Mouse (Mus musculus) midbrain, postnatal 0 days (tissue): ENCODE data around the gene H2-Aa. TPM values are rescaled to one million over a fixed set of nuclear protein-coding genes. Genes with fewer than 3 reads are reported as not detected.
A peak's percentile ranks its signal among the peaks of the same experiment; 100 is the strongest.

ENCODE experiments used
- ATAC-seq: fragments of 200-750 bp; cut with Nextera tagmentation; 2 replicates; pipeline ENCODE4 v1.8.0; 2017; ENCODE audit warnings: moderate number of reproducible peaks, mild to moderate bottlenecking, moderate TSS enrichment, moderate library complexity; ENCODE audit not compliant: low FRiP score
- DNase-seq: peaks from one replicate; pipeline ENCODE4 v3.0.0-alpha.2; 2015; ENCODE audit warnings: low spot score
- H3K27ac ChIP-seq: fragments of 300-500 bp; sonication (generic); 2 replicates; pipeline ENCODE4 v1.5.1; 2014; ENCODE audit warnings: low read depth, mild to moderate bottlenecking, low read length, mixed read lengths
- H3K27me3 ChIP-seq: fragments of 300-500 bp; sonication (generic); 2 replicates; pipeline ENCODE4 v1.6.1; 2014; ENCODE audit warnings: low read length, control low read depth, mixed read lengths; ENCODE audit not compliant: insufficient read depth
- H3K36me3 ChIP-seq: fragments of 300-500 bp; sonication (generic); 2 replicates; pipeline ENCODE4 v1.6.1; 2014; ENCODE audit warnings: low read length, control low read depth, mixed read lengths; ENCODE audit not compliant: insufficient read depth
- H3K4me1 ChIP-seq: fragments of 300-500 bp; sonication (generic); 2 replicates; pipeline ENCODE4 v1.6.1; 2014; ENCODE audit warnings: mild to moderate bottlenecking, control low read depth, antibody characterized with exemption, low read length, mixed read lengths; ENCODE audit not compliant: insufficient read depth
- H3K4me2 ChIP-seq: fragments of 300-500 bp; sonication (generic); 2 replicates; pipeline ENCODE4 v1.6.1; 2014; ENCODE audit warnings: low read depth, mild to moderate bottlenecking, low read length, mixed read lengths; ENCODE audit not compliant: poor library complexity, severe bottlenecking
- H3K4me3 ChIP-seq: fragments of 300-500 bp; sonication (generic); 2 replicates; pipeline ENCODE4 v1.5.1; 2014; ENCODE audit warnings: low read depth, mild to moderate bottlenecking, low read length, moderate library complexity
- H3K9ac ChIP-seq: fragments of 300-500 bp; sonication (generic); replicated peaks from 2 replicates; pipeline ENCODE4 v1.6.1; 2014; ENCODE audit warnings: mild to moderate bottlenecking, low read length, moderate library complexity, mixed read lengths; ENCODE audit not compliant: poor library complexity, severe bottlenecking
- H3K9me3 ChIP-seq: fragments of 300-500 bp; sonication (generic); 2 replicates; pipeline ENCODE4 v1.6.1; 2016; ENCODE audit warnings: low read length, control low read depth
- CTCF ChIP-seq: IDR thresholded peaks from 2 replicates; pipeline ENCODE4 v1.5.1; 2016; ENCODE audit warnings: antibody characterized with exemption, mild to moderate bottlenecking
- WGBS: fragments of 180-500 bp; shearing (Covaris S2); extraction: QIAGEN DNeasy Blood & Tissue Kit; methylation state at CpG from one replicate; pipeline ENCODE4 v1.1.7; 2014; 5-methylcytosine and 5-hydroxymethylcytosine counted together
- polyA plus RNA-seq: library from polyadenylated mRNA; unstranded; fragments of >200 nt; fragmentation: Nextera tagmentation; extraction: Ambion mirVana; gene quantifications from 2 replicates; pipeline ENCODE4 v1.2.1, GENCODE M21; 2015
- total RNA-seq: library from RNA; depleted of rRNA; stranded (reverse); fragments of >200 nt; gene quantifications from 2 replicates; pipeline ENCODE4 v1.2.3, GENCODE M21; 2014

The H2-Aa gene
- total and polyA plus RNA-seq, 2 experiments from 2014 or later = 0.66 to 0.81 TPM

- Histone ChIP-seq H3K36me3 (no peaks in the 10 kb centered on the region), H3K4me3 (peak overlapping the region; percentile 48), H3K9me3 (no peaks in the 10 kb centered on the region), H3K4me2 (peak overlapping the region; percentile 63), H3K9ac (peak overlapping the region; percentile 70), H3K27me3 (no peaks in the 10 kb centered on the region), H3K4me1 (no peaks in the 10 kb centered on the region; the same call in 1 of the 2 replicates), H3K27ac (peak overlapping the region; percentile 68)
- TF ChIP-seq CTCF = no peak
- DNase-seq (peak; percentile 69), ATAC-seq (peak; percentile 72)
- 28% methylated on average over 38 of the region's 38 CpGs for WGBS
These were observed 22.2 kb upstream of the H2-Aa start for GRCm38 (mm10) chr17:34309683-34310385.

DNA sequence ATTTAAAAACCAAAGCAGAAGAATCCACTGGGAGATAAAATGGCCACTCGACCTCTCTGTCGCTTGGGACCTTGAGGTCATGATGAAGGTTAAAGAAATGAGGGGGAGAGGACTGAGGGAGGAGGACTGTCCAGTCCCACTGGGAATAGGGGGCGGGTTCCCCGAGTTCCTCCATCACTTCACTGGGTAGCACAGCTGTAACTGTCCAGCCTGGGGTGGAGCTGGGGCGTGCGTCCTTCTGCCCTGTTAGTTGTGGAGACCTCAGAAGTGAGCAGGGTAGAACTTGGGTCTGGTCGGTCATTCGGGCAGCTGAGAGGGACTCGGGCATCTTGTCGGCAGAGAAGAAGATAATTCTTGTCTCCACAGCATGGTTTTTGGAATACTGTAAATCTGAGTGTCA, 21.6 kb upstream of the H2-Aa start:
- Histone ChIP-seq H3K9me3 (no peaks in the 10 kb centered on the region), H3K4me1 (no peaks in the 10 kb centered on the region; the same call in 1 of the 2 replicates), H3K27me3 (no peaks in the 10 kb centered on the region), H3K9ac (peak overlapping the region; percentile 70), H3K4me3 (peak overlapping the region; percentile 48), H3K4me2 (peak overlapping the region; percentile 63), H3K36me3 (no peaks in the 10 kb centered on the region), H3K27ac (peak overlapping the region; percentile 68)
- ATAC-seq = no peak
- no peak for DNase-seq
- 27% methylated on average over 10 of the region's 10 CpGs for WGBS
- no peak for TF ChIP-seq CTCF

DNA sequence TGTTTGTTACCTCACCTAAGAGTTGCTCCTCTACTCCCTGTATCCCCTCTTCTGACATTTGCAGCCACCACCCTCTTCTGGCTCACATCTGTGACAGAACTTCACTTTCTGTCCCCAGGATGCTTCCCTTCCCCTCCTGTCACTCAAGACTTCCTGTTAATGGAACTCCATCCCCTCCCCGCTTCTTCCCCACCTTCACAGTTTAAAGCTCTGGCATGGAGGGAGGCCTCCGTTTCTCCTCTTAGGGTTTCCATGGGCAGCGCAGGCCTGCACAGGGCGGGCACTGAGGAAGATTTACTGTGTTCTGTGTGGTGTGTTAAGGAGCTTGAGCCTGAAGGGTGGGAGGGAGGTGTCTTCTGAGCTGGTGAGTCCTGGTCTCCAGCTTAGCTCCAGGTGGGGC, 20.5 kb upstream of the H2-Aa start:
- ATAC-seq = no peak
- H3K27ac ChIP-seq = no peak overlapping the region
- H3K27me3 ChIP-seq = no peaks in the 10 kb centered on the region
- no peak overlapping the region for H3K9ac ChIP-seq
- DNase-seq = no peak
- no peaks in the 10 kb centered on the region; the same call in 1 of the 2 replicates for H3K4me1 ChIP-seq
- no peak overlapping the region for H3K4me3 ChIP-seq
- WGBS = 85% methylated on average over 4 of the region's 4 CpGs
- no peak for TF ChIP-seq CTCF
- no peaks in the 10 kb centered on the region for H3K9me3 ChIP-seq
- H3K4me2 ChIP-seq = no peak overlapping the region
- H3K36me3 ChIP-seq = no peaks in the 10 kb centered on the region

- ATAC-seq (no peak), DNase-seq (no peak)
- no peak overlapping the region for H3K4me2 ChIP-seq
- no peaks in the 10 kb centered on the region for H3K27me3 ChIP-seq
- H3K27ac ChIP-seq = no peak overlapping the region
- H3K36me3 ChIP-seq = no peaks in the 10 kb centered on the region
- H3K9ac ChIP-seq = no peak overlapping the region
- no peak for TF ChIP-seq CTCF
- H3K4me3 ChIP-seq = no peak overlapping the region
- H3K9me3 ChIP-seq = no peaks in the 10 kb centered on the region
- H3K4me1 ChIP-seq = no peaks in the 10 kb centered on the region; the same call in 1 of the 2 replicates
These were observed 19.6 kb upstream of the H2-Aa start for GRCm38 (mm10) chr17:34307216-34307615.

- Histone ChIP-seq H3K9me3 (no peaks in the 10 kb centered on the region), H3K9ac (no peak overlapping the region), H3K4me2 (no peak overlapping the region), H3K4me3 (no peak overlapping the region), H3K4me1 (no peaks in the 10 kb centered on the region; the same call in 1 of the 2 replicates), H3K27ac (no peak overlapping the region), H3K36me3 (no peaks in the 10 kb centered on the region), H3K27me3 (no peaks in the 10 kb centered on the region)
- DNase-seq (no peak), ATAC-seq (no peak)
- TF ChIP-seq CTCF = no peak
- WGBS = 73% methylated on average over 2 of the region's 2 CpGs
These were observed 18.8 kb upstream of the H2-Aa start for GRCm38 (mm10) chr17:34306407-34306806.

DNA sequence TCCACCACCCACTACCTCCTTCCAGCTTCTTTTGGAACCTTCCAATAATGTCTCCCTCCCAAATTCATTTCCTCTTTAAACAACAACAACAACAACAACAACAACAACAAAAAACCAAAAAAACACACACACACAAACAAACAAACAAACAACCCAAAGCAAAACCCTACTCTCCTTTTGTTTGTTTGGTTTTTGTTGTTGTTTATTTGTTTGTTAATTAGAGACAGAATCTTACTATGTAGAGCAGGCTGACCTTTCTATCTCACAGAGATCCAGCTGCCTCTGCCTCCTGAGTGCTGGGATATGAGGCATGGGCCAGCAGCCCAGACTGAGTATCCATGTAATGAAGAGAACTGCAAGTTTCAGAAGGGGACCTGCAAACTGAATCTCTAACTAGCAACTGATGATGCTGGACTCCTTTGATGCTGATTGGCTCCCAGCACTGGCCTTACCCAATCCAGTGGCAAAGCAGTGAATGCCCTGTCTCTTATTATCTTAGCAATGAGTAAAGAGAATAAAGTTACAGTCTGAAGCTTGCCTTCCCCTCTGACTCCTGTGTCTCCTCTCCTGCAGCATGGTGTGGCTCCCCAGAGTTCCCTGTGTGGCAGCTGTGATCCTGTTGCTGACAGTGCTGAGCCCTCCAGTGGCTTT, 17.9 kb upstream of the H2-Aa start, which contains the start of gene H2-Eb1:
H2-Eb1 (plus strand) TSS at position 488 of the 651 bp plus-strand sequence.
- H3K27me3 ChIP-seq = no peaks in the 10 kb centered on the region
- H3K4me1 ChIP-seq = no peaks in the 10 kb centered on the region; the same call in 1 of the 2 replicates
- H3K9me3 ChIP-seq = no peaks in the 10 kb centered on the region
- DNase-seq = peak; percentile 94
- no peak within 1 kb of the TSS for H3K9ac ChIP-seq
- H3K4me2 ChIP-seq = no peak within 1 kb of the TSS
- H3K4me3 ChIP-seq = no peak within 1 kb of the TSS
- TF ChIP-seq CTCF = no peak
- no peak within 1 kb of the TSS for H3K27ac ChIP-seq
- peak; percentile 84 for ATAC-seq
- no peaks in the 10 kb centered on the region for H3K36me3 ChIP-seq
